In genomic region chr15:77013753-77014241, GRCm38 (mm10) we compare ENCODE assay signal across 8 mouse cellular contexts. TPM values are rescaled to one million over a fixed set of nuclear protein-coding genes. Genes with fewer than 3 reads are reported as not detected.
DNase-seq lines count a peak whose midpoint lies in the region; ATAC-seq and TF ChIP-seq lines count a peak whose summit lies in the region.

No protein-coding gene starts in this region.

- peak overlapping the region; percentile 25; the same call in 1 of the 2 replicates for H3K27ac ChIP-seq in midbrain, embryonic 12.5 days (replicated peaks)
- no peak overlapping the region for H3K27ac ChIP-seq in midbrain, embryonic 11.5 days (ENCODE audit: low read depth, low read length)
- H3K27ac ChIP-seq in forebrain, postnatal 0 days (ENCODE audit: low read depth, low read length), result peak overlapping the region; percentile 72
- peak overlapping the region; percentile 5; the same call in 1 of the 2 replicates for H3K27ac ChIP-seq in intestine, embryonic 15.5 days
- no peak overlapping the region for H3K27ac ChIP-seq in lung, postnatal 0 days (ENCODE audit: low read length)
- H3K27ac ChIP-seq in liver, embryonic 11.5 days (ENCODE audit: low read depth, low read length), result no peak overlapping the region

- H3K36me3 ChIP-seq in midbrain, embryonic 12.5 days, result no peaks in the 10 kb centered on the region
- no peaks in the 10 kb centered on the region for H3K36me3 ChIP-seq in midbrain, embryonic 11.5 days (ENCODE audit: control insufficient read depth, insufficient read depth, low read length)
- H3K36me3 ChIP-seq in forebrain, postnatal 0 days (ENCODE audit: insufficient read depth), result no peaks in the 10 kb centered on the region
- no peaks in the 10 kb centered on the region for H3K36me3 ChIP-seq in intestine, embryonic 15.5 days
- H3K36me3 ChIP-seq in lung, postnatal 0 days (ENCODE audit: insufficient read depth, low read length), result no peaks in the 10 kb centered on the region
- no peaks in the 10 kb centered on the region for H3K36me3 ChIP-seq in liver, embryonic 11.5 days (ENCODE audit: control insufficient read depth, insufficient read depth, low read length)

- TF ChIP-seq EP300 in lung, postnatal 0 days (IDR thresholded peaks at IDR 0.05), result no peak

- WGBS in midbrain, embryonic 12.5 days, result 49% methylated on average over 15 of the region's 15 CpGs
- WGBS in midbrain, embryonic 11.5 days, result 57% methylated on average over 15 of the region's 15 CpGs
- WGBS in forebrain, postnatal 0 days, result 25% methylated on average over 15 of the region's 15 CpGs
- 21% methylated on average over 15 of the region's 15 CpGs for WGBS in intestine, embryonic 15.5 days
- WGBS in lung, postnatal 0 days, result 3% methylated on average over 15 of the region's 15 CpGs
- 33% methylated on average over 15 of the region's 15 CpGs for WGBS in liver, embryonic 11.5 days

- DNase-seq in midbrain, embryonic 11.5 days (ENCODE audit: low spot score, missing footprints), result no peak
- DNase-seq in forebrain, postnatal 0 days, result peak; percentile 80
- peak; percentile 82 for DNase-seq in lung, postnatal 0 days (ENCODE audit: low spot score)
- no peak for DNase-seq in liver, embryonic 11.5 days (ENCODE audit: low spot score)
- no peak for DNase-seq in ovary, postnatal 36 days (ENCODE audit: low spot score)
- DNase-seq in yolk sac, embryonic 10.5 days (ENCODE audit: low spot score), result no peak

- H3K9ac ChIP-seq in midbrain, embryonic 12.5 days (replicated peaks), result no peak overlapping the region
- no peak overlapping the region for H3K9ac ChIP-seq in midbrain, embryonic 11.5 days (ENCODE audit: low read length)
- H3K9ac ChIP-seq in forebrain, postnatal 0 days, result 0 out of 2 replicates have a peak overlapping the region, but pooled peaks have one; percentile 10
- 0 out of 2 replicates have a peak overlapping the region, but pooled peaks have one; percentile 9 for H3K9ac ChIP-seq in intestine, embryonic 15.5 days
- no peak overlapping the region for H3K9ac ChIP-seq in lung, postnatal 0 days (replicated peaks; ENCODE audit: low read depth)
- H3K9ac ChIP-seq in liver, embryonic 11.5 days (ENCODE audit: low read depth, low read length), result no peak overlapping the region

- no peak for TF ChIP-seq CTCF in forebrain, postnatal 0 days (IDR thresholded peaks at IDR 0.05; ENCODE audit: low read depth)
- TF ChIP-seq CTCF in lung, postnatal 0 days (IDR thresholded peaks at IDR 0.05), result no peak

- H3K4me1 ChIP-seq in midbrain, embryonic 12.5 days, result peaks cover 8% of the 10 kb centered on the region; the same call in 1 of the 2 replicates
- H3K4me1 ChIP-seq in midbrain, embryonic 11.5 days (ENCODE audit: control insufficient read depth, insufficient read depth, low read length), result no peaks in the 10 kb centered on the region; the same call in 1 of the 2 replicates
- no peaks in the 10 kb centered on the region for H3K4me1 ChIP-seq in forebrain, postnatal 0 days (ENCODE audit: insufficient read depth)
- H3K4me1 ChIP-seq in intestine, embryonic 15.5 days (replicated peaks), result peaks cover 8% of the 10 kb centered on the region
- peaks cover 14% of the 10 kb centered on the region for H3K4me1 ChIP-seq in lung, postnatal 0 days (ENCODE audit: insufficient read depth, low read depth, low read length)
- H3K4me1 ChIP-seq in liver, embryonic 11.5 days (replicated peaks; ENCODE audit: control insufficient read depth, insufficient read depth, low read length), result 0 out of 2 replicates have a peak, but pooled peaks cover 3% of the 10 kb centered on the region

- H3K4me2 ChIP-seq in midbrain, embryonic 12.5 days (replicated peaks), result no peak overlapping the region
- H3K4me2 ChIP-seq in midbrain, embryonic 11.5 days, result no peak overlapping the region
- peak overlapping the region; percentile 5; the same call in 1 of the 2 replicates for H3K4me2 ChIP-seq in forebrain, postnatal 0 days (ENCODE audit: low read depth)
- H3K4me2 ChIP-seq in intestine, embryonic 15.5 days (replicated peaks), result peak overlapping the region; percentile 33
- peak overlapping the region; percentile 37 for H3K4me2 ChIP-seq in lung, postnatal 0 days (replicated peaks; ENCODE audit: low read depth, low read length)
- no peak overlapping the region for H3K4me2 ChIP-seq in liver, embryonic 11.5 days

- peaks cover 10% of the 10 kb centered on the region; the same call in 1 of the 2 replicates for H3K27me3 ChIP-seq in midbrain, embryonic 12.5 days
- no peaks in the 10 kb centered on the region for H3K27me3 ChIP-seq in midbrain, embryonic 11.5 days (ENCODE audit: control insufficient read depth, insufficient read depth, low read length)
- no peaks in the 10 kb centered on the region for H3K27me3 ChIP-seq in forebrain, postnatal 0 days (ENCODE audit: insufficient read depth, low read length)
- no peaks in the 10 kb centered on the region for H3K27me3 ChIP-seq in intestine, embryonic 15.5 days (replicated peaks)
- H3K27me3 ChIP-seq in lung, postnatal 0 days (replicated peaks; ENCODE audit: insufficient read depth, low read length), result no peaks in the 10 kb centered on the region
- H3K27me3 ChIP-seq in liver, embryonic 11.5 days (replicated peaks; ENCODE audit: control insufficient read depth, insufficient read depth, low read length), result no peaks in the 10 kb centered on the region

- H3K4me3 ChIP-seq in midbrain, embryonic 12.5 days, result no peak overlapping the region
- H3K4me3 ChIP-seq in midbrain, embryonic 11.5 days (ENCODE audit: low read depth, low read length), result no peak overlapping the region
- no peak overlapping the region for H3K4me3 ChIP-seq in forebrain, postnatal 0 days (ENCODE audit: low read depth, low read length)
- H3K4me3 ChIP-seq in intestine, embryonic 15.5 days (replicated peaks), result no peak overlapping the region
- no peak overlapping the region for H3K4me3 ChIP-seq in lung, postnatal 0 days (ENCODE audit: low read depth, low read length)
- H3K4me3 ChIP-seq in liver, embryonic 11.5 days (ENCODE audit: low read depth, low read length), result no peak overlapping the region

- no peaks in the 10 kb centered on the region for H3K9me3 ChIP-seq in midbrain, embryonic 12.5 days
- no peaks in the 10 kb centered on the region for H3K9me3 ChIP-seq in midbrain, embryonic 11.5 days (ENCODE audit: control insufficient read depth, low read length)
- H3K9me3 ChIP-seq in forebrain, postnatal 0 days (ENCODE audit: low read length), result no peaks in the 10 kb centered on the region
- H3K9me3 ChIP-seq in intestine, embryonic 15.5 days, result no peaks in the 10 kb centered on the region
- no peaks in the 10 kb centered on the region for H3K9me3 ChIP-seq in lung, postnatal 0 days (ENCODE audit: low read length)
- no peaks in the 10 kb centered on the region for H3K9me3 ChIP-seq in liver, embryonic 11.5 days (ENCODE audit: control insufficient read depth, low read length)

- no peak for ATAC-seq in midbrain, embryonic 12.5 days (ENCODE audit: low FRiP score, low read depth)
- ATAC-seq in midbrain, embryonic 11.5 days (ENCODE audit: low FRiP score), result no peak
- ATAC-seq in forebrain, postnatal 0 days, result peak; percentile 93
- ATAC-seq in intestine, embryonic 15.5 days, result peak; percentile 35; the same call in 1 of the 2 replicates
- ATAC-seq in lung, postnatal 0 days, result peak; percentile 85
- ATAC-seq in liver, embryonic 11.5 days (replicated peaks; ENCODE audit: low FRiP score), result no peak

RNA-seq across cellular contexts. Expression of gene Apol6, which starts 30.7 kb away (rescaled TPM):
- not detected in 2 replicates for polyA plus RNA-seq in midbrain, embryonic 12.5 days (2016; fragmentation: Nextera tagmentation; extraction: Ambion mirVana)
- polyA plus RNA-seq in midbrain, embryonic 11.5 days (2014; fragmentation: Nextera tagmentation; extraction: Ambion mirVana), result not detected in 2 replicates
- total RNA-seq in forebrain, postnatal 0 days (2014; rRNA removed), result 0.19 TPM in 1 of 2 replicates, not detected in the other
- polyA plus RNA-seq in forebrain, postnatal 0 days (2015; fragmentation: Nextera tagmentation; extraction: Ambion mirVana), result not detected in 2 replicates
- polyA plus RNA-seq in intestine, embryonic 15.5 days (2015; fragmentation: Nextera tagmentation; extraction: Ambion mirVana), result 0.63 and 0.69 TPM in 2 replicates
- 0.10 TPM in 1 of 2 replicates, not detected in the other for polyA plus RNA-seq in lung, postnatal 0 days (2015; fragmentation: Nextera tagmentation; extraction: Ambion mirVana)
- polyA plus RNA-seq in liver, embryonic 11.5 days (2014; fragmentation: Nextera tagmentation; extraction: Ambion mirVana), result not detected in 2 replicates

RNA-seq across cellular contexts. Expression of gene Mb, which starts 36.7 kb away (rescaled TPM):
- polyA plus RNA-seq in midbrain, embryonic 12.5 days (2016; fragmentation: Nextera tagmentation; extraction: Ambion mirVana), result not detected in 2 replicates
- not detected in 2 replicates for polyA plus RNA-seq in midbrain, embryonic 11.5 days (2014; fragmentation: Nextera tagmentation; extraction: Ambion mirVana)
- total RNA-seq in forebrain, postnatal 0 days (2014; rRNA removed), result 0.62 and 3.6 TPM in 2 replicates
- polyA plus RNA-seq in forebrain, postnatal 0 days (2015; fragmentation: Nextera tagmentation; extraction: Ambion mirVana), result 0.21 and 0.33 TPM in 2 replicates
- 0.24 and 0.44 TPM in 2 replicates for polyA plus RNA-seq in intestine, embryonic 15.5 days (2015; fragmentation: Nextera tagmentation; extraction: Ambion mirVana)
- polyA plus RNA-seq in lung, postnatal 0 days (2015; fragmentation: Nextera tagmentation; extraction: Ambion mirVana), result 0.84 and 1.1 TPM in 2 replicates
- polyA plus RNA-seq in liver, embryonic 11.5 days (2014; fragmentation: Nextera tagmentation; extraction: Ambion mirVana), result 0.29 and 0.56 TPM in 2 replicates

Comparison
In these comparisons a context has a peak if more than half of its experiments do, and no peak if none do; other contexts are left out.
1. H3K27ac ChIP-seq: peak in midbrain, embryonic 12.5 days (single experiment), forebrain, postnatal 0 days (single experiment) and intestine, embryonic 15.5 days (single experiment); none in midbrain, embryonic 11.5 days (single experiment), lung, postnatal 0 days (single experiment) and liver, embryonic 11.5 days (single experiment).
2. ATAC-seq: peak in forebrain, postnatal 0 days (single experiment), intestine, embryonic 15.5 days (single experiment) and lung, postnatal 0 days (single experiment); none in midbrain, embryonic 12.5 days (single experiment), midbrain, embryonic 11.5 days (single experiment) and liver, embryonic 11.5 days (single experiment).
3. H3K4me2 ChIP-seq: peak in forebrain, postnatal 0 days (single experiment), intestine, embryonic 15.5 days (single experiment) and lung, postnatal 0 days (single experiment); none in midbrain, embryonic 12.5 days (single experiment), midbrain, embryonic 11.5 days (single experiment) and liver, embryonic 11.5 days (single experiment).
4. H3K9ac ChIP-seq: peak in forebrain, postnatal 0 days (single experiment) and intestine, embryonic 15.5 days (single experiment); none in midbrain, embryonic 12.5 days (single experiment), midbrain, embryonic 11.5 days (single experiment), lung, postnatal 0 days (single experiment) and liver, embryonic 11.5 days (single experiment).
5. DNase-seq: peak in forebrain, postnatal 0 days (single experiment) and lung, postnatal 0 days (single experiment); none in midbrain, embryonic 11.5 days (single experiment), liver, embryonic 11.5 days (single experiment), ovary, postnatal 36 days (single experiment) and yolk sac, embryonic 10.5 days (single experiment).